Mouse (Mus musculus) left cerebral cortex, postnatal 36 days (tissue): ENCODE data around the gene Lims1. TPM values are rescaled to one million over a fixed set of nuclear protein-coding genes. Genes with fewer than 3 reads are reported as not detected.

ENCODE experiments used
- DNase-seq, 2 experiments: peaks; one replicate each; pipeline ENCODE4 v3.0.0; 2021 to 2022; ENCODE audit warnings: low spot score in 2 of 2, mixed read lengths in 1 of 2
- intact Hi-C: fragments of 180-260 bp; cut with DNase I; formaldehyde crosslinking; loops from one replicate; pipeline ENCODE4 v1.15.1; 2025
- total RNA-seq, 2 experiments: library from RNA; stranded (reverse); gene quantifications; 2 replicates each; pipeline ENCODE4 v1.2.3; 2021

Lims1 gene
- total RNA-seq, 2 experiments from 2014 or later, result 21.2 to 23.2 TPM

DNA sequence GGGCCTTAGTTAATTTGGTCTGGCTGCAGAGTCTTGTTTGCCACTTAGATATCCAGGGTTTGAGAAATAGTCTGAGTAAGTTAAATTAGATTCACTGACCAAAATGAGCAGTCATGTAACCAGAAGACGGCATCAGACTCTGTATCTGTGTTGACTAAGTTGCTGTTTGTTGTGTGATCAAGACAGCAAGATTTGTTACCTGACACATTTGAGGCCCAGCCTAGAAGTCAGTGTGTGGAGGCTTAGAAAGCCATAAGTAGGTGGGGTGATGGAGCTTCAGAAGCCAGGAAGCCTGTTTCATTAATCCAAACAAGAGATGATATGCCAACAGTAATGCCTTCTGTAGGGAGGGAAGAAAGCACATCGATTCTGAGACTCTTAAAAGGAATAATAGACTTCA, 18.9 kb downstream of the Lims1 start:
- no peak for DNase-seq
- intact Hi-C loops, result no loop called here

DNA sequence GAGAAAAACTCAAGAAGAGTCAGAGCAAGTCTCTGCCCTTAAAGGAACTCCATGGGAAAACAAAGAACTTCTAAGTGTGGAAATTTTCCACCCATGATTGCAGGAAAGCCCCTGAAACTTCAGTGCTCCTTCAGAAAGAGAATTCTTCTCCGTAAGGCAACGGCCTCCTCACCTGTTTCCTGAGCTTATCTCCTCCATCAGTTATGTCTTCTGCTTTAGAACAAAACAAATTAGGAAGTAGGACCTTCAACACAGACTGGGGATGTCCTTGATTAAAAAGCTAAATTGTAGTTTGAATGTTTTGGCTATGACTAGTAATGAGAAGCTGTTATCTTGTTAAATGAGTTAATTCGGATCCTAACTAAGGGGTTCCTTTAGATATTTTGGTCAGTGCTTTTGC, 20.3 kb downstream of the Lims1 start:
- DNase-seq, result no peak
- intact Hi-C loops, result no loop called here

DNA sequence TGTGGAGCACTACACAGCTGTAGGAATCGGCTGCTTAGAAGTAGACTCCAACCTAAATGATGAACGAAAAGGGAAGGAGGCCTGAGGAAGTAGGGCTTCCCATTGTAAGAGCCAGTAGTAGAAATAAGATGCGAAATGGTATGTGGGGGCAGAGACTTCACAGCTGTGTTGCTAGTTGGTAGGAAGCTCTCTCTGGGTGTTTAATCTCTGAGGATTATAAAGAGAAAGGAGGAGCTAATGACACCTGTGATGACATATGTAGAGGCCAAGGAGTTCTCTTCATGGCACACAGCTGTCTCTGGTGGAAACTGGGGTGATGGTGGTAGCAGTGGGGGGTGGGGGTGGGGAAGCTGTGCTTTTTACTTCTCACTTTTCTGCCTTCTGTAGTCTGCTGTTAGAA, 27.3 kb downstream of the Lims1 start:
- no peak for DNase-seq
- intact Hi-C loops, result no loop called here

DNA sequence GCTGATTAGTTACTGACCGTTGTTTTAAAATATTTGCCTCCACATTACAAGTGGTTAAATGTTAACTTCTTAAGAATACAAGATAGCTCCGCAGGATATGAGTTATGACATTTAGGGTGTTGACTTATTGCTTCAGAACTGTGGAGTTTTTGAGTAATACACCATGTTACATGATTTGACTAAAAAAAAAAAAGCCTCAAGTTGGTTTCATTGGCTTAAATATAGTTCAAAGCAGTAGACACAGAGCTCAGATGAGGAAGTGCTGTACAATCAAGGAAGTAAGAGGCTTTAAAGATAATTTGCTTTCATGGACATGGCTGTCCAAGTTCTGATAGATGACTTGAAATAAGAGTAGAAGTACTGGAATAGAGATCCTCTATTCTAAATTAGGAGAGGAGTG, 28.4 kb downstream of the Lims1 start:
- intact Hi-C loops, result no loop called here
- DNase-seq, result no peak

DNA sequence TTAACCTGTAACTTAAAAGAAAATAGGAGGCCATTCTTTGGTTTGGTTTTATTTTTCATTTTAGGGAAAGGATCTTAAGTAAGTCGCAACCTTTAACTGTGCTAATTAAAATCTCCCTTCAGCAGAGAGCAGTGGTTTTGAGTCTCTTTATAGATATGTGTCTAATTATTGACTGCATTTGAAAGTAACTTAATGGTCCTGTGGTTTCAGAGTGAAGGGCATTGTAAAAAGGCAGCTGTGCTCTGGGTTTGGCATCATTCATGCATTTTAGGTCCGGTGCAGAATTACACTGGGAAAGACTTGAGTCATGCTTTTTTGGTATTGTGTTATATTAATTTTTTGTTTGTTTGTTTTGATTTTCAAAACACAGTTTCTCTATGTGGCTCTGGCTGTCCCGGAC, 29.1 kb downstream of the Lims1 start:
- intact Hi-C loops, result no loop called here
- DNase-seq, result no peak

DNA sequence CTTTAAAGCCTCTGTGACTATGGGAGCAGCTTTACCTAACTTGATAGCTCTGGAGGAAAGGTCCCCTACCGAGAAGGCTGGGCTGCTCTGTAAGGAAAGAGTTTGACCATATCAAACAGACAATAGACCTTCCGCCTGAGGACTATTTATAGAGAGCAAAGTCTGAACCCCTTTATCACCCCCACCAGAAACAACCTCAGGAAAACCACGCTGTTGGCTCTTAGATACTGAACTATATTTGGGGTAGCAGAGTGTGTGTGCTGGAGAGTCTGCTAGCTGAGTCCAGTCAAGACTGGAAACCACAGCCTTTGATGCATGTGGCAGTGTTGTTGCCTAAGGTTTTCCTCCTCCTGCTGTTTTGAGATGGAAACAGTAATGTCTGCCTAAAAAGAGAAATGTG, 31.3 kb downstream of the Lims1 start:
- no peak for DNase-seq
- intact Hi-C loops, result no loop called here

DNA sequence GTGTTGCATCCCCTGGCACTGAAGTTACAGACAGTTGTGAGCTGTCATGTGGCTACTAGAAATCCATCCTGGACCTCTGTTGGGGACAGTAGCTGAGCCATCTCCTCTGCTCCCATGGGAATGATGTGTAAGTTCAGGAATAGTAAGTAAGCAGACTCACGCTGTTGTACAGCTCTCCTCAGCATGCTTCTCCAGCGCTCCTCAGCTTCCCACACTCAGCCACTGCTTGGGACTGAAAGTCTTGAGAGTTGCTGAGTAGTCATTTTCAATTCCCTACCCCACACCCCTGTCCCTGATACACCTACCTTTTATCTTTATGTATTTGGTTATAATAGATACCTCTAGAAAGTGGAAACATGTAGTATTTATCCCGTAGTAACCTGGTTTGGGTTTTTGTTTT, 33.2 kb downstream of the Lims1 start:
- no peak for DNase-seq
- intact Hi-C loops, result no loop called here

DNA sequence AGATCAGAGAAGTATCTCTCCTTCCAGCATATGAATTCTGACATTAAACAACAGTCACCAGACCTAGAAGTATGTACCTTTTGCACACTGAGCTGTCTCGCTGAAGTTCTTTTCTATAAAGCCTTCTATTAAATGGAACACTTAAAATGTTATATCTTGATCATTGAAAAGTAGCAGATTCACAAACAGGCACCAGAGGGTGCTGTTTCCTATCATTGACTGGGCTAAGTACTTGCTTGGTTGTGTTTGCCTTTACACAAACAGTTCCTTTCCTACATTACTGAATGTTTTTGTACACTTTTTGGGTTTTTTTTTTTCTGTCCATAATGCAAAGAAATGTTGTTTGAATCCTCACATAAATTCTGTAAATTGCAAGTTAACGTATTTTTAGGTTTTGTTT, 35.9 kb downstream of the Lims1 start:
- no peak for DNase-seq
- intact Hi-C loops, result no loop called here

DNA sequence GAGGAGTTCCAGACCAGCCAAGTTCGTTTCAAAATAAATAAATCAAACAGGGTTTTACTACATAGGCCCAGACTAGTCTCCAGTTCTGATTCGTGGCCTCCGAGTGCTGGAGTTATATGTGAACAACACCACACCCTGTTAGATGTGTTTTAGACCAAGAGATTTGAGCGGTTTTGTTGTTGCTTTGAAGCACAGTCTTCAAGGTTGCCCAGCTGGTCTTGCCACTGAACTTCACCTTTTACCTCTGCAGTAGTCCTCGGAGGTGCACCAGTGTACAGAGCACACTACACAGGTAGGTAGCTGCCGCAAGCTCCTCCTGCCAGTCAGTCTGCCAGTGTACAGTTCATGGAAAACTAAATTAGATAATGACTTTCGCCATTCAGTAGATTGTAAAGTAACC, 36.7 kb downstream of the Lims1 start:
- intact Hi-C loops, result no loop called here

DNA sequence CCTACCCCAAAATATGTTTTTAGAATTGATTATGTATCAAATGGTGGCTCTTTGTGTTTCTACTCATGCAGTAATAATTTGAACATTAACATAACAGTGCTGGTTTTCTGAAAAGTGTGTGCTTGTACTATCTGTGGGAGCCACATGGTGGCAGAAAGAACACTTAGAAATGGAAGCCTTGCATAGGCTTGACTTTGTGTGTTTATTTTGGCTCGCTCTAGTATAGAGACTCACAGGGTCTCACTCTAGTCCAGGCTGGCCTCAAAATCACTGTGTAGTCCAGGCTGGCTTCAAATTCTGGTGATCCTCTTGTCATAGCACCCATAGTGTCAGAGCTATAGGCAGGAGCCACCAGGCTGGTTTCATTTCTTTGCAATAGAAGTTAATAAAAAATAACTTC, 39.5 kb downstream of the Lims1 start:
- intact Hi-C loops, result loop anchor here (2.0 kb wide), 1 partner anchor 84 kb away; the partner anchor contains the start of gene Ranbp2
- no peak for DNase-seq

More for the DNA sequence above, 36.7 kb downstream of the Lims1 start:
- DNase-seq, result no peak

DNA sequence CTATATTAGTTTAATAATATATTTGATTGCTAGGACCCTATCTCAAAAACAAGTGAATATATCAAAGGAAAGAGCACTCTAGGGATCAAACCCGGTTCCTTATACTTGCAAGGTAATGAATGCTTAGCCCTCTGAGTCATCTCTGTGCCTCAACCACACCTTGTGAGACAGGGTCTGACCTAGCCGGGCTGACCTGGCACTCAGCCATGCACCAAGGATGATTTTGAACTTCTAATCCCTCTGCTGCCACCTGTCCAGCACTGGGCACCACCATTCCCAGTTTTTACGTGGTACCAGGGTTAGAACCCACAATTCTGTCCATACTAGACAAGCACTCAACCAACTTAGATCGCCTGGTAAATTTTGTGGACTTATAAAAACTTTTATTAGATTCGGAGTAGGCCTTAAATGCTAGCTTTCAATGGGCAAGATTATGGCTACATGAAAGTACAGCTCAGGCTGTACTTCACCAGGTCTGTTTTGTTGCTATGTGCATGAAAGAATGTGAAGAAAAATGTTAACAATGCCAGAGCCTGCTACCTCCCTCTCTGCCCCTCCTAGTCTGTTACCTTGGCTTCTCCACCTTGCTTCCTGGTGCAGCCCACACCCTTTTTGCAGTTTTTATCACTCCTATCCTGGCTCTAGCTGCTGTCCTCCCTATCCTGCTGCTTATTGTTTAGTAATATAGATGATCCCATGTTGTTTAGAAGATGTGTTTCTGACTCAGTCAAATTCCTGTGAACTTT, 41.7 kb downstream of the Lims1 start:
- intact Hi-C loops, result no loop called here
- DNase-seq, result no peak

DNA sequence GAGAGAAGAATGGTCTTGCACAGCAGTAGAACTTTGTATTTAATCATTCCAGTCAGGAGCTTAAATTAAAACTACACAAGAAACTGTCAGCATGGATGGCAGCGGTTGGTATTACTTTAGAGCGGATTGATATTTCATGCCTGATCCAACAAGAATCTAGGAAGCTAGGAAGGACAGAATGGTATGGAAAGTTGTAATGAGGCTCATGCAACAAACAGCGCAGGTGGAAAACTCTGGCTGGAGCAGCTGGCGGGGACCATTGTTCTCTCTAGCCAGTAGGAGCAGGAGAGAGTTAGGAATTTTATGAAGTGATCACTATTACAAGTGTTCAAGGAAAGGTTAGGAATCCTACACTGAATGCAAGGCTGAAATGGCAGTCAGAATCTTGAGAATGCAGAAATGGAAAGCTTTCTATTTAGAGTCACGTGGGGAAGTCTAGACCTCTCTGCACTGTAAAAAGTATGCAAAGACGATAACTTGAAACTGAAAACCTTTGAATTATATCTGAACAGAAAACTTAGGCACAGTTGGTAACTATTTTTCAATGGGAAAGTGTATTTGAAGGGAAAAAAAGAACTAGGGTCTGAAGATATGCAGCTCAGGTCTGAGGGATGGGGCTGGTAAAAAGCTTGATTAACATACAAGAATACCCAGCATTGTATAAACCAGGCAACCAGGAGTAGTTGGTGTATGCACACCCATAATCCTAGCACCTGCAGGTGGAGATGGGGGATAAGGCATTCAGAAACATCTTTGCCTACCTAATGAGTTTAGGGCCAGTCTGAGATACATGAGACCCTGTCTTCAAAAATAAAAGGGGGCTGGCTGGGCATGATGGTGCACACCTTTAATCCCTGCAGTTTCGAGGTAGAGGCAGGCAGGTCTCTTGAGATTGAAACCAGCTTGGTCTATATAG, 45.8 kb downstream of the Lims1 start:
- intact Hi-C loops, result no loop called here
- no peak for DNase-seq

DNA sequence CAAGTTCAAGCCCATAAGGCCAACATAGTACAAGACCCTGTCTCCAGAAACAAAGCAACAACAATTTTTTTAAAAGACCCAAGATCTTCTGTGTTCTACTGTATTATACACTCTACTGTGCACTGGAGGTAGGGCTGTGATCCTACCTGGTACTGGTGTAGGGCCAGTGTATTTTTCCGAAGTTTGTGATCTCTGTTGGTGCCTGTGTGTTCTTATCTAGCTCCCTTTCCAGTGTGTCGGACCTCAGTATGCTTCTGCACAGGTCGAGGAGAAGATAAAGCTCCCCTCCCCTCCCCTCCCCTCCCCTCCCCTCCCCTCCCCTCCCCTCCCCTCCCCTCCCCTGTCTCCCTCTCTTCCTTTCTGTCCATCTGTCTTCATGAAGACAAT, 46.4 kb downstream of the Lims1 start:
- no peak for DNase-seq
- intact Hi-C loops, result no loop called here

DNA sequence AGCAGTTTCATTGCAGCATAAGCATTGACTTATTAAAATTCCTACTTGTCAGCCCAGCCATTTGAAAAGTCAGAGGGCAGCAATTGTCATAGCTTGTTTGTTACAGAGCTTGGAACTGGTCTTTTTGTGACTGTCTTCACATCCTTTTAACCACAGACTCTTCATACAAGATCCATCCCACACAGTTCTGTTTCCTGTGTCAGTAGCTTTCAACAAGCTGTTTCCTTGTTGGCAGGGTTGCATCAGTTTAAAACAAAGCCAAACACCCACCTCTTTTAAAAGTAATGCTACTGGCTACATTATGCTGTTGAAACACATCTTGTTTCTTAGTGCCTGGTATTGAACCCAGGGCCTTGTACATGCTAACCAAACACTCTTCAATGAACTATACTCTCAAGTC, 46.9 kb downstream of the Lims1 start:
- intact Hi-C loops, result no loop called here
- DNase-seq, result no peak

DNA sequence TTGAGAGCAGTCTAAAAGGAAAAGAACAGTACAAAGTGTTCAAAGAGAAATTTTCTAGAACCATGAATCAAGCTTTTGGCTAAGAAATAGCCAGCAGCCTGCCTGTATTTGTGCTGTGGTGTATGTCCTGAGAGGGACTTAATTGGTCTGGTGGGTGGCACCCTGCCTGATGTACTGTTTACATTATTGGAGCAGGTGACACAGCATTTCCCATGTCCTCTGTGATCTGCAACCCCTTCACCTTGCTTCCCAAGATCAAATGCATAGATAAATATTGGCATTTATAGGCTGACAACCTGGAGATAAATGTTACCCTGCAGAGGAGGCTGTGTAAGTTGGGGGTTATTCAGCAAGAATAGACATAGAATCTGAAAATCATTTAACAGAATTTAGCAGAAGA, 47.3 kb downstream of the Lims1 start:
- intact Hi-C loops, result no loop called here
- DNase-seq, result no peak

DNA sequence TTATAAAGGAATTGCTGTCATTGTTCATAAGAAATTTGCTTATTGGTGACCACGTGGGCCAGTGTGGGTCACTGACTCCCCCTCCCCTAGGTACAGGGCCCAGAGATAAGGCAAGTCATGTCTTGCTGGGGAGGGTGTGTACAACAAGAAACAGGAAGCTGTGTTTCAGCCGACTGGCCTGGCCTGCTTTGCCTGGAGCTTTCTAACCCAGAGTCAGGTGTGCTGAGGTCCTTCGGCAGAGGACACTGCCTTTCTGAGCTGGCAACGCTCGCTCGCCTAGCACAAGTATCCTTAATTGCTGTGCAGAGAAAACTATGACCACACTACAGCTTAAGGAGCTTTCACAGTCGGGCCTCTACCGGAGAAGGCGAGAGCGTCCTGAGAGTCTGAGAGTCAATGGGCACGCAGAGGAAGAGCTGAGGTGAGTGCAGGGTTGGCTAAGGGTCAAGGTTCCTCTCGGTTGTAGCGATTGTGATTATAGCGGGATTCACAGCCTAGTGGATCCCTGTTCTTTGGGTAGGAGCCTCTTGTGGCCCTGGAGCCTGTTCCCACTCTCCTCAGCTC, 48.1 kb downstream of the Lims1 start:
- intact Hi-C loops, result no loop called here
- no peak for DNase-seq

DNA sequence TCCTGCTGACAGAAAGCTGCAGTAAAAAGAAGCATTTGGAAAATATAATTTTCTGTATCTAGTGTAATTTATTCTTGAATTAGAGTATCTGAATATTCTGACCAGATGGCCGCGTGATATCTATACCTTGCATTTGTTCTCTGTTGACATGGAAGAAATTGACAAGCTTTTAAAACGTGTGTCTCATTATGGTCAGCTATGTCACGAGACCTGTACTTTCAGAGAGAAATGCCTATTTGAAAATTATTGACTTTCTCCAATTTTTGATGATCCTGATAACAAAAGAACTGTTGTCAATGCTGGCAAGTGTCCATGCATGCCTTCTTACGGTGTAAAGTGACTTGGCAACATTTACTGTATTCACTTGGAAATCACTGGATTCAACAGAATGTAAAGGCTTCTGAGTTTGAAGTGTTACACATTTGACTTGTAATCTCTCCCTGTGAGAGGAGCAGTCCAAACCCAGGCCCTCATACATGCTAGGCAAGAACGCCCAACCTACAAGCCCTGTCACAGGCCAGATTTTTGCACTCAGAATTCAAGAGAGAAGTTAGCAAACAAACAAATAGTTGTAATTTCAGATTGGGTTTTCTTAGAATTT, 49.3 kb downstream of the Lims1 start:
- intact Hi-C loops, result no loop called here
- no peak for DNase-seq

DNA sequence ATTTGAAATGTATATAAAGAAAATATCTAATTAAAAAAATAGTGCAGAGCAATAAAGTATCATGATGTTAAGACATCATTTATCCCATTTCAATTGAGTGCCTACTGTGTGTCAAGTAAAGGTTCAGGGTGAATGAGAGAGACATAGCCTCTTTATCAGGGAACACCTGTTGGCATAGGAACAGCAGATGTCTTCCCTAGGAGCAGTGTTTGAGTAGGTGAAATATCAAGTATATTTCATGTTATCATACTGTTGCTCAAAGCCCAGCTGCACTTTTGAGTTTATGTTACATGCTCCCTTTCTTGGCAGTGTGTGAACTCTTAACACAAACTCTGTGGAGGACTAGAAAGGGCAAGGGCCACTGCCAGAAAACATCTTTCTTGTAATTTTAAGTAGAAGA, 50.6 kb downstream of the Lims1 start:
- no peak for DNase-seq
- intact Hi-C loops, result no loop called here

DNA sequence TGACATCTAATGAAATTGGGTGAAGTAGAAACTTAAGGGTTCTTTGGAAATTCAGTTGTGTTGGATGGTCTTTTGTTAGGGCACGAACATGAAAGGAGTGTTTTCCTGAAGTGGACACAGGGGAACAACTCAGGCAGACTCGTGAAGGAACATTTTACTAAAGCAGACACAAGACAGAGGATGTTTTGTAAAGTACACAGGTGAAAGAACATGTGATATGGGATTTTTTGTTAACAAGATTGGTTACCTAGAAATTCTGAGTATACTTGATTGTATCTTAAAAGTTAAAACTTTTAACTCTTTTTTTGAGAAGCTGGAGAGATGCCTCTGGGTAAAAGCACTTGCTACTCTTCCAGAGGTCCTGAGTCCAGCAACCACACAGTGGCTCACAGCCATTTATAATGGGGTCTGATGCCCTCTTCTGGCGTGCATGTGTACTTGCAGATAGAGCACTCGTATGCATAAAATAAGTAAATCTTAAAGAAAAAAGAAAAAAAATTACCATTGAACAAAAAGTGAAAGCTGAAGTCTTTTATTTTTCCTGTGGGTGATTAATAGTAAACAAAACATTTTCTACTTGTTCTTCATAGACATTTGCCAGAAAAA, 54.4 kb downstream of the Lims1 start:
- no peak for DNase-seq
- intact Hi-C loops, result no loop called here

DNA sequence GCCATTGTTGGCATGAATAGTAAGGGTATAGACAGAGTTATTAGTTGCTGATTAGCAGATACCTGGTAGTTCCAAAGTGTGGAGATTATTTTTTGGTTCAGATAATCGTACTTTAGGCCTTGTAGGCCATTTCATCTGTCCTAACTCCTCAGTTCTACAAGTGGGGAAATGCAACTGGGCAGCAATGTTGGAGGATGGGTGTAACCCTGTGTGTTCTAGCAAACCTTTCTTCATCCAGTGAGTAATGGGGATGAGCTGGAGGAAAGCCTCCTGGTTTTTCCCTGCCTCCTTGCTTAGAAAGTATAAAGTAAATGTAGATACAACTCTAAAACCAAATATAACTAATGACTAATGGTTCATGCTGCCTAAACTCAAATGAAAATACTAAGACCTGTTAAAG, 55.1 kb downstream of the Lims1 start:
- DNase-seq, result no peak

More for the DNA sequence above, 55.1 kb downstream of the Lims1 start:
- intact Hi-C loops, result no loop called here
